Mouse (Mus musculus): ENCODE data around the gene Ctrb1.
A peak's percentile ranks its signal among the peaks of the same experiment; 100 is the strongest.

Ctrb1 gene

GRCm38 (mm10) chr8:111690960-111691445 lies at the start of gene Ctrb1:
Ctrb1 (minus strand) TSS chr8:111691010.
- no peak for DNase-seq (ENCODE audit: low read depth, low spot score)

- DNase-seq (ENCODE audit: low read depth, low spot score): no peak
Observed at GRCm38 (mm10) chr8:111740301-111740711, 49.5 kb upstream of the Ctrb1 start.

- no peak for DNase-seq (ENCODE audit: low read depth, low spot score)
Observed at GRCm38 (mm10) chr8:111739604-111740003, 48.8 kb upstream of the Ctrb1 start.

- no peak for DNase-seq (ENCODE audit: low read depth, low spot score)
Observed at GRCm38 (mm10) chr8:111738867-111739266, 48.1 kb upstream of the Ctrb1 start.

GRCm38 (mm10) chr8:111736321-111736720 lies 45.5 kb upstream of the Ctrb1 start:
- no peak for DNase-seq (ENCODE audit: low read depth, low spot score)

GRCm38 (mm10) chr8:111735791-111736190 lies 45.0 kb upstream of the Ctrb1 start:
- DNase-seq (ENCODE audit: low read depth, low spot score): no peak

- DNase-seq (ENCODE audit: low read depth, low spot score): no peak
Observed at GRCm38 (mm10) chr8:111735335-111735761, 44.5 kb upstream of the Ctrb1 start.

GRCm38 (mm10) chr8:111734244-111734960 lies 43.6 kb upstream of the Ctrb1 start:
- DNase-seq (ENCODE audit: low read depth, low spot score): no peak

GRCm38 (mm10) chr8:111733581-111734243 lies 42.9 kb upstream of the Ctrb1 start:
- no peak for DNase-seq (ENCODE audit: low read depth, low spot score)

GRCm38 (mm10) chr8:111732406-111733085 lies 41.7 kb upstream of the Ctrb1 start:
- DNase-seq (ENCODE audit: low read depth, low spot score): no peak

- peak; percentile 44 for DNase-seq (ENCODE audit: low read depth, low spot score)
Observed at GRCm38 (mm10) chr8:111732004-111732403, 41.2 kb upstream of the Ctrb1 start.

- DNase-seq (ENCODE audit: low read depth, low spot score): no peak
Observed at GRCm38 (mm10) chr8:111731231-111731977, 40.6 kb upstream of the Ctrb1 start.

GRCm38 (mm10) chr8:111729233-111730170 lies 38.7 kb upstream of the Ctrb1 start:
- no peak for DNase-seq (ENCODE audit: low read depth, low spot score)

- DNase-seq (ENCODE audit: low read depth, low spot score): no peak
Observed at GRCm38 (mm10) chr8:111728481-111728880, 37.7 kb upstream of the Ctrb1 start.

GRCm38 (mm10) chr8:111727553-111727952 lies 36.7 kb upstream of the Ctrb1 start:
- DNase-seq (ENCODE audit: low read depth, low spot score): no peak

- DNase-seq (ENCODE audit: low read depth, low spot score): no peak
Observed at GRCm38 (mm10) chr8:111726102-111726900, 35.5 kb upstream of the Ctrb1 start.

GRCm38 (mm10) chr8:111725341-111725740 lies 34.5 kb upstream of the Ctrb1 start:
- no peak for DNase-seq (ENCODE audit: low read depth, low spot score)

- no peak for DNase-seq (ENCODE audit: low read depth, low spot score)
Observed at GRCm38 (mm10) chr8:111720115-111720544, 29.3 kb upstream of the Ctrb1 start.

- DNase-seq (ENCODE audit: low read depth, low spot score): no peak
Observed at GRCm38 (mm10) chr8:111718937-111719336, 28.1 kb upstream of the Ctrb1 start.

GRCm38 (mm10) chr8:111717866-111718265 lies 27.1 kb upstream of the Ctrb1 start:
- no peak for DNase-seq (ENCODE audit: low read depth, low spot score)
